Mouse (Mus musculus): Measurements from ENCODE around the gene Hgfac. TPM values are rescaled to one million over a fixed set of nuclear protein-coding genes. Genes with fewer than 3 reads are reported as not detected.
A peak's percentile ranks its signal among the peaks of the same experiment; 100 is the strongest.

Gene Hgfac
- 1.6 and 2.5 TPM in 2 replicates for polyA plus RNA-seq (2015; fragmentation: Nextera tagmentation; extraction: Ambion mirVana)

DNA sequence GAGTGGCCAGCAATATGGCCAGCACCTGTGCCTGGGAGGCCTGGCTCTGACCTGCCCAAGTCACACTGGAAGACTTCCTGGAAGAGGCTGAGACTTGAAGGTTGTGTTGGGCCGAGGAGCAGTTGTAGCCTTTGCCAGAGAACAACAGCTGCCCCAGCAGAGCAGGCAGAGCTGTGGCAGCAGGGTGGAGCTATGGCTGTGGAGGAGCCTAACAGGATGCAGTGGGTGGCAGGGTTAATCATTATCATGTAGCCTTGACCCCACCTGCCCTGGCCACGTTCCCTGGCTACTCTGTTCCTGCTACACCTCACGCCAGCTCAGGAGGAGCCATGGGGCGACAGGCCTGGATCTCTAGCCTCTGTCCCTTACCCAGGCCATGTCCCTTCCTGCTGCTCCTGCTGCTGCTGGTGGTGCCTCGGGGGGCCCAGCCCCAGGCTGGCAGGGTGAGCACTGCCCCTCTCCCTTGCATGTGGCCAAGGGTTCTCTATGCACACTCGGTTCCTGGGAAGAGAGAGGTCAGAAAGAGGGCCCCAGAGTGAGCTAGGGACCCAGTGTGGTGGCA lies at the start of gene Hgfac:
Gene Hgfac, plus strand, starts transcription at position 242 of the 562 bp plus-strand sequence.
- no peak within 1 kb of the TSS for H3K4me3 ChIP-seq (ENCODE audit: low read depth, low read length)
- ATAC-seq (ENCODE audit: low FRiP score, low TSS enrichment) (peak; percentile 75), DNase-seq (ENCODE audit: low spot score) (peak; percentile 68)
- 30% methylated on average over 6 of the region's 6 CpGs for WGBS
- TF ChIP-seq EP300 (optimal IDR thresholded peaks at IDR 0.05) = no peak
- no peak; the same call in 1 of the 2 replicates for TF ChIP-seq CTCF (IDR thresholded peaks at IDR 0.05; ENCODE audit: low read depth)
- no peaks in the 10 kb centered on the region for H3K27me3 ChIP-seq (ENCODE audit: control insufficient read depth, insufficient read depth, low read length)
- no peak within 1 kb of the TSS for H3K9ac ChIP-seq (ENCODE audit: low read length)
- H3K36me3 ChIP-seq (ENCODE audit: control insufficient read depth, insufficient read depth, low read length) = no peaks in the 10 kb centered on the region
- H3K9me3 ChIP-seq (ENCODE audit: control insufficient read depth, low read length) = no peaks in the 10 kb centered on the region
- no peak within 1 kb of the TSS for H3K4me2 ChIP-seq (replicated peaks; ENCODE audit: low read depth)
- no peaks in the 10 kb centered on the region for H3K4me1 ChIP-seq (replicated peaks; ENCODE audit: control insufficient read depth, insufficient read depth)
- H3K27ac ChIP-seq (replicated peaks) = no peak within 1 kb of the TSS

DNA sequence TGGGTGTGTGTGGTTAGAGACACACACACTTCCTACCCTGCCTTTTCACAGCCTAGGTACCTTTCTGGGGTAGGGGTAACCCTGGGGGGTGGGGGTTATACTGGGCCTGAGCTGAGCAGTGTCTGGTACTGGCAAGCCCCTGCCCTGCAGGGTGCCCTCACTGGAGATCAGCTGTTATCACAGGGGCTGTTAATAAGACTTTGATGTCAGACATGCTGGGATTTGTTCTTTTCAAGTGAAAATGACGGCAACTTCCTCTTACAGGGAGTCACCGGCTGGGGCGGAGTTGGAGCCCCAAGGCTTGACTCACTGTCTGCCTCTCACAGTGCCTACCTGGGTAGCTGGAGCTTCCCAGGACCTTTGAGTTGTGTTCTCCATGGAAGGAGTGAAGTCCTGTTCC lies 42.6 kb upstream of the Hgfac start:
- no peak overlapping the region for H3K9ac ChIP-seq (ENCODE audit: low read length)
- H3K27me3 ChIP-seq (ENCODE audit: control insufficient read depth, insufficient read depth, low read length) = no peaks in the 10 kb centered on the region
- 52% methylated on average over 3 of the region's 3 CpGs for WGBS
- no peak overlapping the region for H3K4me3 ChIP-seq (ENCODE audit: low read depth, low read length)
- H3K4me1 ChIP-seq (replicated peaks; ENCODE audit: control insufficient read depth, insufficient read depth) = no peaks in the 10 kb centered on the region
- H3K36me3 ChIP-seq (ENCODE audit: control insufficient read depth, insufficient read depth, low read length) = no peaks in the 10 kb centered on the region
- DNase-seq (ENCODE audit: low spot score) = peak; percentile 52
- peak overlapping the region; percentile 74 for H3K27ac ChIP-seq (replicated peaks)
- TF ChIP-seq CTCF (IDR thresholded peaks at IDR 0.05; ENCODE audit: low read depth) (no peak), EP300 (optimal IDR thresholded peaks at IDR 0.05) (no peak)
- ATAC-seq (ENCODE audit: low FRiP score, low TSS enrichment) = peak; percentile 82
- H3K9me3 ChIP-seq (ENCODE audit: control insufficient read depth, low read length) = no peaks in the 10 kb centered on the region
- H3K4me2 ChIP-seq (replicated peaks; ENCODE audit: low read depth) = no peak overlapping the region

DNA sequence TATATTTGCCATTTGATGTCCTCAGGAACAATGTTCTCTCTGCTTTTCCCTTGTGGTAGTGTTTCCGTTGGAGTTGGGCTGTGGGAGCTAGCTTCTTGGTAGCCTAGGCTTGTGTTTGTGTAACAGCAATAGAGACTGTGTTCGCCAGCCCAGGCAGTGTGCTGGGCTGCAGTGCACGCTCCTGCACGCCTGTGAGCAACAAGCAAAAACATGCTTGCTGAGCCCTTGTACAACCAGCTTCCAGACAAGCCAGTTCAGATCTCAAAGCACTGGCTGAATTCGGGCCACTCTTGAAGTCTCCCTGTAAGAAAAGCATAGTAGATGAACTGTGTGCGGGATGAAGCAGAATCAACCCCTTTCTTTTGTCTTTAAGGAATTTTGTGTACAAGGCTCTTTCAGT lies 42.0 kb upstream of the Hgfac start:
- 0 out of 2 replicates have a peak overlapping the region, but pooled peaks have one; percentile 25 for H3K4me2 ChIP-seq (replicated peaks; ENCODE audit: low read depth)
- H3K9ac ChIP-seq (ENCODE audit: low read length) = 0 out of 2 replicates have a peak overlapping the region, but pooled peaks have one; percentile 8
- no peaks in the 10 kb centered on the region for H3K27me3 ChIP-seq (ENCODE audit: control insufficient read depth, insufficient read depth, low read length)
- ATAC-seq (ENCODE audit: low FRiP score, low TSS enrichment) (no peak), DNase-seq (ENCODE audit: low spot score) (no peak)
- H3K27ac ChIP-seq (replicated peaks) = peak overlapping the region; percentile 74
- TF ChIP-seq EP300 (optimal IDR thresholded peaks at IDR 0.05) (no peak), CTCF (IDR thresholded peaks at IDR 0.05; ENCODE audit: low read depth) (no peak)
- WGBS = 70% methylated on average over 6 of the region's 6 CpGs
- H3K9me3 ChIP-seq (ENCODE audit: control insufficient read depth, low read length) = no peaks in the 10 kb centered on the region
- H3K36me3 ChIP-seq (ENCODE audit: control insufficient read depth, insufficient read depth, low read length) = no peaks in the 10 kb centered on the region
- H3K4me3 ChIP-seq (ENCODE audit: low read depth, low read length) = no peak overlapping the region
- H3K4me1 ChIP-seq (replicated peaks; ENCODE audit: control insufficient read depth, insufficient read depth) = no peaks in the 10 kb centered on the region

DNA sequence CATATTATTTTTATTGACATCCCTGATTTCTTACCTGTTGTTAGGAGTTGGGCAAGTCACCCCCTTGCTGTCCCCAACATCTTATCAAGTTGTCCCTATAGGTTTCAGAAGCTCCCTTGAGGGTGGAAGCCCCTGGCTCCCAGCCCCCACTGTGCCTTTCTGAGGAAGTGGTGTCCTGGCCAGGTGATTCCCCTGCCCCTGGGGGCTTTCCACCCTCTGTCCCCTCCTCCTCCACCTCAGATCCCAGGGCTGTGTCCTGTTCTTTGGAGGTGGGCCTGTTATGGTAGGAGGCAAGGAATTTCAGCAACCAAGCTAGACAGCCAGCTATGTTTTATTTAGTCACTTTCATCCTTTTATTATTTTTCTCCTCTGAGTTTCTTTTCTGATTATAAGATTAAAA lies 41.0 kb upstream of the Hgfac start:
- Histone ChIP-seq H3K27ac (replicated peaks) (peak overlapping the region; percentile 75), H3K36me3 (ENCODE audit: control insufficient read depth, insufficient read depth, low read length) (no peaks in the 10 kb centered on the region), H3K4me3 (ENCODE audit: low read depth, low read length) (no peak overlapping the region), H3K4me2 (replicated peaks; ENCODE audit: low read depth) (no peak overlapping the region), H3K9ac (ENCODE audit: low read length) (no peak overlapping the region), H3K4me1 (replicated peaks; ENCODE audit: control insufficient read depth, insufficient read depth) (no peaks in the 10 kb centered on the region), H3K27me3 (ENCODE audit: control insufficient read depth, insufficient read depth, low read length) (no peaks in the 10 kb centered on the region), H3K9me3 (ENCODE audit: control insufficient read depth, low read length) (no peaks in the 10 kb centered on the region)
- TF ChIP-seq EP300 (optimal IDR thresholded peaks at IDR 0.05) (no peak), CTCF (IDR thresholded peaks at IDR 0.05; ENCODE audit: low read depth) (no peak)
- DNase-seq (ENCODE audit: low spot score) = no peak
- no peak for ATAC-seq (ENCODE audit: low FRiP score, low TSS enrichment)

DNA sequence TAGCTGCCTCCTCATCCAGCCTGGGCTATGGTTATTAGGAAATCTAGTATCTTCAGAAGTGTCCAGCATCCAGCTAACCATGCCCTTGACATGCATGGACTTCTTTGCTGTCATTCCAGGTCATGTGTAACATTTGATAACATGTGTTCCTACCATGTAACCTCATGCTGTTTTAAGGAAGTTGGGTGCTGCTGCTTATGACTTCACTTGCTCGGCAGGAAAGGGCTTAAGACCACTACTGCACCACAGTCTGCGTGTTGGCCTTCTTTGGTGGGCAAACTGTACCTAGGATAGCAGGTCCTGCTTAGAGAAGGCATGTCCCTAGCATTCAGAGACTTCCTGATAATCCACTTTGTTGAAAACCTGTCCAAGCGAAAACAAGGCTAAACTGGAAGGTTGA lies 40.2 kb upstream of the Hgfac start:
- Histone ChIP-seq H3K9me3 (ENCODE audit: control insufficient read depth, low read length) (no peaks in the 10 kb centered on the region), H3K4me1 (replicated peaks; ENCODE audit: control insufficient read depth, insufficient read depth) (no peaks in the 10 kb centered on the region), H3K9ac (ENCODE audit: low read length) (no peak overlapping the region), H3K27me3 (ENCODE audit: control insufficient read depth, insufficient read depth, low read length) (no peaks in the 10 kb centered on the region), H3K36me3 (ENCODE audit: control insufficient read depth, insufficient read depth, low read length) (no peaks in the 10 kb centered on the region), H3K4me2 (replicated peaks; ENCODE audit: low read depth) (peak overlapping the region; percentile 8; the same call in 1 of the 2 replicates), H3K27ac (replicated peaks) (peak overlapping the region; percentile 35; the same call in 1 of the 2 replicates), H3K4me3 (ENCODE audit: low read depth, low read length) (no peak overlapping the region)
- ATAC-seq (ENCODE audit: low FRiP score, low TSS enrichment) (no peak), DNase-seq (ENCODE audit: low spot score) (no peak)
- 65% methylated on average over 3 of the region's 3 CpGs for WGBS
- no peak for TF ChIP-seq CTCF (IDR thresholded peaks at IDR 0.05; ENCODE audit: low read depth)
- no peak for TF ChIP-seq EP300 (optimal IDR thresholded peaks at IDR 0.05)

DNA sequence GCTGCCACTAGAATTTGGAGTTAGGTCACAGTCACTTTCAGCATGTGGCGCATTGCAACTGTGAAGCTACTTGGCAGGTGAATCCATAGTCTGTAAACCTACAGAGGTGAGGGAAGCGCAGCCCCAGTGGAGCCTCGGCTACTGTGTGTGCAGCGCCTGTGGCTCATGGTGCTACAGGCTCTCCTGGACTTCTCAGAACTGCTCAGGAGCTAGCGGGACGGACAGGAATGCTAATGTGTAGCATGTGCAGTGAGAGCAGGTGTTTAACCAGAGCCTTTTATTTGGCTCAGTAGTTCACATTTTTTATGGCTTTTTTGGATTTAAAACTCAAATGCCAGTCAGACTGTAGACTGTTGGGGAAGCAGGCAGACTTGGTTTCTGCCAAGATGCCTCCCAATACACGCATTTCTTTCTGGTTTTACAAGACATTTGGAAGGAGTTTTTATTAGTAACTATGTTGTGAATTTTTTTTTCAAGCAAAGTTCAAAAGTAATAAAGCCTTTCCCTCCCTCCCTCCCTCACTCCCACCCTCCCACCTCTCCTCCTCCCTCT lies 37.6 kb upstream of the Hgfac start:
- no peak overlapping the region for H3K9ac ChIP-seq (ENCODE audit: low read length)
- 0 out of 2 replicates have a peak overlapping the region, but pooled peaks have one; percentile 8 for H3K27ac ChIP-seq (replicated peaks)
- 68% methylated on average over 7 of the region's 7 CpGs for WGBS
- no peaks in the 10 kb centered on the region for H3K27me3 ChIP-seq (ENCODE audit: control insufficient read depth, insufficient read depth, low read length)
- H3K4me1 ChIP-seq (replicated peaks; ENCODE audit: control insufficient read depth, insufficient read depth) = no peaks in the 10 kb centered on the region
- no peak for TF ChIP-seq CTCF (IDR thresholded peaks at IDR 0.05; ENCODE audit: low read depth)
- no peak for TF ChIP-seq EP300 (optimal IDR thresholded peaks at IDR 0.05)
- DNase-seq (ENCODE audit: low spot score) = no peak
- no peak overlapping the region for H3K4me3 ChIP-seq (ENCODE audit: low read depth, low read length)
- no peaks in the 10 kb centered on the region for H3K9me3 ChIP-seq (ENCODE audit: control insufficient read depth, low read length)
- H3K4me2 ChIP-seq (replicated peaks; ENCODE audit: low read depth) = no peak overlapping the region
- no peak for ATAC-seq (ENCODE audit: low FRiP score, low TSS enrichment)
- no peaks in the 10 kb centered on the region for H3K36me3 ChIP-seq (ENCODE audit: control insufficient read depth, insufficient read depth, low read length)
